Mouse (Mus musculus) CD8-positive naive resting alpha-beta T cell, adult 2 months (primary cell): Measurements from ENCODE around the gene Arnt2.

ENCODE experiments used
- DNase-seq, 2 experiments: peaks; one replicate each; pipeline ENCODE4 v3.0.0; 2022; ENCODE audit warnings: low read depth in 2 of 2, low spot score in 2 of 2

Gene Arnt2

DNA sequence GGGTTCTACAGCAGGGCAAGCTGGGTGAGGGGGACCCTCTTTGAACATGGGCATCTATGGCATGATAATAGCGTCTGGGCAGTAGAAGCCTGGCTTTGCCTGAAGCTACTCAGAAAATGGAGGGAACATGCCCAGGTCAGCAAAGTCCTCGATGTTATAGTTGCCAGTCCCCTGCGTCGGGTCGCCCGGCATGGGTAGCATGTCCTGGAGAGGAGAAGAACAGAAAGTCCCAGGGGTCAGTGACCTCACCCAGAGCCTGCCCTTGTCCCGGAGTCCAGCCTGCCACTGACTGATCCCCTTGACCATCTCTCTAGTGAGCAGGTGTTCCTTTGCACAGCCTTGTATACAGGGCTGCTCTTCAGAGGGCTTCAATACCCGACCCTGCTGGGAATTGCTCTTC is 160.0 kb downstream of the Arnt2 start:
- DNase-seq: no peak

DNA sequence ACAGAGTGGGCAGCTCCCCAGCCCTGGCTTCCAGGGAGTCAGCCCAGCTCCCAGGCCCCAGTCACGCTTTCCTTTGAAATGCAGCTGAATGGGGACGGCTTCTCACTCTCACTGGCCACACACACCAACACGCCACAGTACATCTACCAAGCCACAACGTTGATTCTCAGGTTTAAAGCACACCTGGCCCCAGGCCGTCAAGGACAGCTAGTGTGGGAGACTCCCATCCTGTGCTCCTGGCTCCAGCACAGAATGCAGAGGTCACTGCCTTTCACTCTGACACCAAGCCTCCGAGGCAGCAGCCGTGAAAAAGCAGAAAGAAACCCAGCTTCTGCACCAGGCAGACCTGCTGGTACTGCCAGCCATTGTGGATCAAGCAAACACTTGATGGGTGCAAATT is 160.6 kb downstream of the Arnt2 start:
- DNase-seq: no peak

DNA sequence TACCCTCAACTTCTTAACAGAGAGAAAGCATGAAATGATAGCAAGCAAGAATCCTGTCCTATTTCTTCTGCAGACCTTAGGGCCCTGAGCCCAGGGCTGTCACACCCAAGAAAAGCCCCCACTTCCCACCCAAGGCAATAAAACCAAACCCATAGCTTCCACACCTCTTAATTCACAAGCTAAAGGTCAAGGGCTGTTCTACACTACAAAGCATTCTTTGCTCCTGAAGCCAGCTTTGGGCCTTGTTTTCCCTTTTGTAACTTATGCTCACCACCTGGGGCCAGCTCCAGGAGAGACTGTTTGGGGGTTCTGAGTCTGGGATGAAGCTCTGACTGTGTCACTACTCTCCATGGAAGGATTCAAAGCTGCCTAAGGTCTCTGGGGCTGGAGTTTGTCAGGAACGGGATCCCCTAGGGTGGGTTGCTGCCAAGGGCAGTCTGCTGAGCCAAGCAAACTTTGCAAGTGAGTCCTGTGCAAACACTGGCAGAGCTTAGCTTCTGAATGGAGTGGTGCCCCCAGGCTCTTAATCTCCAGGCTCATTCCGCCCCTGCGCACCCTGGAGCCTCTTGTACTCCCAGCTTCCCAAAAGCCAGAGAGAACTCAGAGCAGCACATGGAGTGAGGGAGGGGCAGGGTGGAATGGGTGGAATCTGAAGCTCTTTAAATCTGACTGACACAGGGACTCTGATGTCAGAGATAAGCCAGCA is 161.9 kb downstream of the Arnt2 start:
- no peak for DNase-seq

DNA sequence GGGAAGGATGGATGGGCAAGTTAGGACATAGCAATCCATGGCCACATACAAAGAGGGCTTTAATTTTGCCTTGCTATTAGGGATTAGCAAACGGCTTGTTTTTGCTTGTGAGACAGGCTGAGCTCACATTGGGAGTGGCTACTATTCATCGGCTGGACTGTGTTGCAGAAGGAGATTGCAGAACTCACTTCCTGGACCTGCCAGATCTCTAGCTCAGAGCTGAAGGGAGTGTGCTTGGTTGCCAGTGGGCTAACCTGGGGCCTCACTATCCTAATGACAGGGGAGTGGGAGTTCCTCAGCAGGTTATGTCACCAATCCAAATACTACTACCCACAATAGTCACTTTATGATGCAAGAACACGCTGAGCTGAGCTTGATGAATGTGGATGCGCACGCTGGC is 163.1 kb downstream of the Arnt2 start:
- no peak for DNase-seq

DNA sequence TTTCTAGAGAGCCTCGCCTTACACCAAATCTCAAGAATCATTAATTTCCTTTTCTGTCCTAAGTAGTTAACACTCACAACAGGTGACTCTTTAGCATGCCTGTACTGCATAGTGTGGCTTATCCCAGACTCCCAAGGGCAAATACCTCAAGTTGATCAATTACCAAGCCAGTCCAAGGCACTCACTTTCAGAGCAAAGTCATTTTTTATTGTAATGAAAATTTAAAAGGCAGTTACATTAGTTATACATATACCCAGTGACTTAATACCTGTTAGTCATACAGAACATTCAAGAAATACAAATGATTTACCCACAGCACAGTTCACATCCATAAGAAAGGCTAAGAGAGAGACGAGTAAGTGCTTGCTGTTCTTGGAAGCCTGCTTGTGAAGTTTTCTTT is 163.9 kb downstream of the Arnt2 start:
- DNase-seq: no peak

DNA sequence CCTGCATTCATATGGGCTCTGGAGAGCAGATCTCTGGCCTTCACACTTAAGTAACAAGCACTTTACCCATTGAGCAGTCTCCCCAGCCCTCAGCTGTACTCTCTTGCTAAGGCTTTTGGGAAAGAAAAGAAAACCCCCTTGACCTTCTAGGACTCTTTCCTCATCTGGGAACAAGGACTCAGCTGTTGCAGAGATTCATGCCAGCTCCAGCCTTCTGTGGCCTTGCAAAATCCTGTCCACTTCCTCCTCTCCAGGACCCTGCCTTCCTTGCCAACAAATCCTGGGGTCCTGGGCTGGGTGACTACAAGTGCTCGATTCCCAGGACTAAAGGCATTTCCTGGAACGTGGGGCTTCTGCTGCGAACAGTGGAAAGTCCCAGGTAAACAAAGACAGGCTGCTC is 169.6 kb downstream of the Arnt2 start:
- no peak for DNase-seq

DNA sequence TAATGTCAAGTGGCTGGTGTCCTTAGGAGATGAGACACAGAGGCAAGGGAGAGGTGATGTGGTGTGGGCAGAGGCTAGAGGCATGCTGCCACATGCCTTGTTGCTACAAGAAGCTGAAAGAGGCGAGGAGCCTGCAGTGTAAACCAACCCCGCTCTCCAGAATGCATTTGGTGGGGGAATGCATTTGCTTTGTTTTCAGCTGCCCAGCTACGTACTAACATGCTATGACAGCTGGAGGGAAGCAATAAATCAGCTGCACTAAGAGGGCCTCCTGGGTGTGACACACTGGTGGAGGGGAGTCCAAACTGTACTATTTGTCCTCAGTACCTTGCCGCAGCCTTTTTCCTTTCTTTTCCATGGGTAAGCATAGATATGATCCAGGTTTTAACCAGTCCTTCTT is 172.3 kb downstream of the Arnt2 start:
- no peak for DNase-seq

DNA sequence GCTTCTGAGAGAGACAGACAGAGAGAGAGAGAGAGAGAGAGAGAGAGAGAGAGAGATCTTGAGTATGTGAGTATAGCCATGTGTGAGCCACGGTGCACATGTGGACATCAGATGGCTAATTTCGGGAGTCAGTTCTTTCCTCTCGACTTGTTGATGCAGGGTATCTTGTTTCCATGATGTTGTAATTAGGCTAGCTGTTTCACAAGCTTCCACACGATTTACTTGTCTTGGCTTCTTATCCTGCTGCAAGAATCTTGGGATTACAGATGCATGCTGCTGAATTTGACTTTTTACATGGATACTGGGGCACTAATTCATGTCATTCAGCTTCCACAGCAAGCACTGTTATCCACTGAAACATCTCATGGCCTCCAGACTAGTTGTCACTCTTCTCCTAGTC is 178.6 kb downstream of the Arnt2 start:
- DNase-seq: no peak

DNA sequence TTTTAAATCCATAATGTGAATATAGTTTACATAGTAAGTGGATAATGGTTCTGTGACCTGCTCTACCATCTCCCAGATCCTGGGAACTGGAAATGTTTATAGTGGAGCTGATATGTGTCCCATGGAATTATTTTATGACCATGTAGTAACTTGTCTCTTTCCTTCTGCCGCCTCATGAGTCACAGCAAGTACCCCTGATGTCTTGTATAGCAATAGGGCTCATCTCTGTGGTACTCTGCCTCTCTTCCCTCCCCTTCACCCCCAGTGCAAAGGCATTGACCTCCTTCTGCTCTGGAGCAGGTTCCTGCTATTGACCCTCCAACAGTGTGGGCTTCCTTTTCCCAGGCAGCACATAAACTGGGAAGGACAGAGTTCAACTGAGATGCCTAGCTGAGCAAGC is 182.3 kb downstream of the Arnt2 start:
- no peak for DNase-seq

DNA sequence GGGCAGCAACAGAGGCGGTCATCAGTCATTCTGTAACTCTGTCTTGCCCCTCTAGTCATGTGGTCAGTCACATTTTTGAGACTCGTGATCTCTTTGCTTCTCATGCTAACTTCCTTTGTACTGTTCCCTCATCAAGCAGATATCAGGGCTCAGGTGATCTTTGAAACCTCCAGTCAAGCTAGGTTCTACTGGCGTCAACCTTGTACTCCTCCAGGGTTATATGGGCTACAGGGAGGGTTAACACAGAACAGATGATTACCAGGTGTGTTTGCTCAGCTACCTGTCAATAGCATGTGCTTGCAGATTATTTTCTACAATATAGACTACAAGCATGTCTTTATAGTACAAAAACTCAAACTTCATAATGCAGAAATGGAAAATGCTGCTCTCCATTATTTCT is 183.1 kb downstream of the Arnt2 start:
- no peak for DNase-seq

DNA sequence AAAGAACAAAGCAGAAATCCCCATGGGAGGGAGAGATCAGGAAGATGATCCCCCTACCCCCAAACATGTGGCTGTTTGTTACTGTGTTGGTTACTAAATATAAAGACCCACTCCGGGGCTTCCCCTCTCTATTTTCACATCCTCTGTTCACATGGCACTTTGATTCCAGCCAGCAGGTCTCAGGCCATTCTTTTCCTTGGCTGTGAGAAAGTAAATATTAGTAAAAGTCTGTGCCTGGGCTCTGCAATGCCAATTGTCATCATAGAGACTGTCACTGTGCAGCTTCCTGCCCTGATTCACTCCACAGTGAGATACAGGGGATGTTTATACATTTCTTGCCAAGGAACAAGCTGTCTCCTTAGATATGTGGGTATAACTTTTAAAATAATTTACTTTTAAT is 197.9 kb downstream of the Arnt2 start:
- no peak for DNase-seq

DNA sequence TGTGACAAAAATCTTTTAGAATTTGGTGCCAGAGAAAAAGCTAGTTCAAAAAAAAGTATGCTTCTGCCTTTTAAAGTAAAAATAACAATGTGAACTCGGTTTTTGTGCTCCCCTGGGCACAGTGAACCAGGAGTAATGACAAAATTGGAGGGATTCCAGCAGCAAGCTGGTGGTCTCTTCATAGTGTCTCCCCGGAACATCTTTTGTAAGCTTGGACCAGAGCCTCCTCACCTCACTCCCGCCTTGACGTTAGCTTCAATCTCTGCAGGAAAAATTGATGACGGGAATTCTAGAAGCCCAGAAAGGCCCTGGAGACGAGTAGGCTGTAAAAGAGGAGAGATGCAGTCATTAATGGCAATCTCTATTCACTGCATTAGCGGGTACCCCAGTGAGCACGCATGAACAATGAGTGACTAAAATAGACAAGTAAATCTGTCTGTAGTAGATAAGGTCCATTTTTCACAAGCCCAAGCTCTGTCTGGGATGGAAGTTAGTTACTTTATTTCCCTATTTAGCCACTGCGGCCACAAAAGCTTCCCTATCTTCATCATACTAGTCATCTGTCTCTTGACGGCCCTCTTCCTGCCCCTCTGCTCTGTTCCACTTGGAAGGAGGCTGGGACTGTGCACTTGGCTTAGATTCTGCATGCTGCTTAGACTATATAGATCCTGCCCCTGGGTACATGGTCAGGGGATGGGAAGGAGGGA is 199.2 kb downstream of the Arnt2 start:
- no peak for DNase-seq

DNA sequence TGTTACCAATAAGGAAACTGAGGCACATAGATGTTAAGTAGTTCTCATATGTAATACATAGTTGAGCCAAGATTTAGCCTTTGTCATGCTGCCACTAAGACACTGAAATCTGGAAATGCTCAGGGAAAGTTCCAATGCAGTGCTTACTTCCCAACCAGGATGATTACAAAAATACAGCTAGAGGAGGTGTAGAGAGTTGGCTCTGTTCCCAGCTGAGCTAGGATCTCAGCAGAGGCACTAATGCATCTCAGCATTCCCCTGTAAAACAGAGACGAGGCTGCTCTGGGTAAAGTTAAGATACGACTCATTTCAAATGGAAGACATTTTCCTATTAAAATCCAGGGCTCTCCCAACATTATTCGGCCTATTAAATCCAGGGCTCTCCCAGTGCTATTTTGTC is 206.0 kb downstream of the Arnt2 start:
- DNase-seq: no peak

DNA sequence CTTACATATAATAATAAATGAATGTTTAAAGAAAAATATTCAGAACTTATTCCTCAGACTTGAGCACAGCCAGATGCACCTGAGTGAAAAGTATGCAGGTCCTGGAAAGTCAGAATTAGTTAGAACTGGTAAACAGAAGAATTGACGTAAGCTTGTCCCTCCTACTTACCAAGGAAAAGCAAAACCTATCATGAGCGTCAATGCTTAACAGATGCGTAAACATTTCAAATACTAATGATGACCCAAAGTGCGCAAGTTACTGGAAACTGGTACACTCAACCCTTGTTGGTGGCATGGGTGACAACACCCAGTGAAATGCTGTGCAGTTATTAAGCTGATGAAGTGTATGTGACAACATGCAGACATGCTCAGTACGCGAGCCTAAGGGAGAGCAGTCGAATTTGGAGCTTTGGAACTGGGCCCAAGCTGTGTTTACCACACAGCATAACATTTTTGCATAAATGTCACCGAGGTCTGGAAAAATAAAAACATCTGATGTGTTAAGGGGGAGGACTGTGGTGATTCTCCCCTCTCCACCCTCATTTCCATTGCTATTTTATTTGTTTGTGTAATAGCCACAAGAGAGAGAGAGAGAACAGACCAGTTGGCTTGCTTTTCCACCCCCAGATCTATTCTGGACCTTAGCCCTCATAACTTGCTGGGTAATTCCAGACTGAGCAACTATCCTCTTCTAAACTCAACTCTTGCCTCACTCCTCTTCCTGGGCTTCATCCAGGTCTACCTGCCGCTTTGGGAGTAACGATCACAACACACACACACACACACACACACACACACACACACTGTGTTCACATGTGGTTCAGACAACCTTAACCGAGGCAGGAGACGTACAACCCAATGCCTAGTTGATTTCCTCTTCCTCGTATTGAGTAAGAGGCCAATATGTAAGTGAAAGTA is 208.6 kb downstream of the Arnt2 start:
- DNase-seq: no peak

DNA sequence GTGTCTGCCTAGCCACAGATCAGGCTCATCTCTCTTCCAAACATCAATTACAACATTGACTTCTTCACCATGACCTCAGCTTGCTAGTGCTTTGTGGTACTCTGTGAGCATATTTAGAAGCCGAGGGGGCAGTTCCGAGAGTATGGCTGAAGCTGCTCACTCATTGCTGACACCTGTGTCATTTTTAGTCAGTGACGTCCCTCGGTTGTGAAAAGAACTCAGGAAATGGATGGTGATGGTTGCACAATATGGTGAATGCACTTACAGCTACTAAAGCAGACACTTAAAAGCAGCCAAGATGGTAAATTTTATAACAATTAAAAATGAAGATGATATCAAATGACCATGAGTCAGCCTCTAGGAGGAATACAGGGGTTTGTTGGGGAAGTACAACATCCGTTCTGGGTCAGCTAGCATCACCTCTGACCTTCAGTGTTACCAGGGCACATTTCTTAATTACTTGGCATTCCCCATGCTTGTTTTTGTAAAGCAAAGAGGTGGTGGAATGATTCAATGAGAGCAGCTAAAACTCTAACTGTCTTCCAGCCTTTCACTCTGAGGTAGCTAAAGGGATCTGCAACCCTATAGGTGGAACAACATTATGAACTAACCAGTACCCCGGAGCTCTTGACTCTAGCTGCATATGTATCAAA is 212.6 kb downstream of the Arnt2 start:
- DNase-seq: no peak
